Mouse (Mus musculus) right cerebral cortex, postnatal 10 days (tissue): Measurements from ENCODE around the gene Cdkl3.
"Not testable (repeated sequence)": the region's sequence is repeated elsewhere in the genome, so short reads cannot be mapped to it uniquely, and the experiment has no call there.

Experiments used
- DNase-seq, 2 experiments: peaks; one replicate each; pipeline ENCODE4 v3.0.0; 2021; ENCODE audit warnings: low spot score in 2 of 2

The Cdkl3 gene

GRCm38 (mm10) chr11:52120415-52120814 lies 116.4 kb downstream of the Cdkl3 start:
- not testable (repeated sequence) for DNase-seq

GRCm38 (mm10) chr11:52122045-52122444 lies 118.0 kb downstream of the Cdkl3 start:
- DNase-seq: no peak

DNA sequence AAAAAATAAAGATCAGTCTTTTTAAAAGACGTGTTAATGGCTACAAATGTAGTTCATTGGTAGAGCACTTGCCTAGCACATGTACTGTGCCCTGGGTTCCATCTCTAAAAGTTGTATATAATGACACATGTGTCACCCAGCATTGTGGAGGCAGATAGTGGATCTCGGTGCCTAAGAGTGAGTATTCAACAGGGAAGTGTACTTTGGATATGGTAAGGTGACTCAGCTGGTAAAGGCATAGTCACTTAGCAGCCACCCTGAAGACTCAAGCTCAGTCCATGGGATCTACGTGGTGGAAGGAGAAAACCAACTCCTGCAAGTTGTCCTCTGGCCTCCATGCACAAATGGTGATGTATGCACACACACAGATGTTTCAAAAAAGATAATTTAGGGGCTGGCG lies 120.4 kb downstream of the Cdkl3 start:
- DNase-seq: no peak

DNA sequence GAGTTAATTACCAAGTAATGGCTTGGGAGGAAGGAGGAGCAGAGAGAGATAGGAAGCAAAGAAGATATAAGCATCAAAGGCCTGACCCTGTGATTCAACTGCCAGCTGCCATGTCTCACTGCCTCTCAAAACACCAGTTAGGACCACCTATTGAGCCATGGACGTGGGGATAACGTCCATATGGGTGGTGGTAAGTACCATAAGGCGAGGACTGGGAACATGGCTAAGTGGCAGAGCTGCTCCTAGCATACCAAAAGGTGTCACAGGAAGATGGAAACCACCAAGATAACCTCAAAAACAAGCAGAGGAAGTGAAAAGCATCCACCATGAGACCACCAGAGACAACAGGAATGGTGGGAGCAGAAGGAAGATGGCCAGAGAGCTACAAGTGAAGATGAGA lies 123.1 kb downstream of the Cdkl3 start:
- no peak for DNase-seq

DNA sequence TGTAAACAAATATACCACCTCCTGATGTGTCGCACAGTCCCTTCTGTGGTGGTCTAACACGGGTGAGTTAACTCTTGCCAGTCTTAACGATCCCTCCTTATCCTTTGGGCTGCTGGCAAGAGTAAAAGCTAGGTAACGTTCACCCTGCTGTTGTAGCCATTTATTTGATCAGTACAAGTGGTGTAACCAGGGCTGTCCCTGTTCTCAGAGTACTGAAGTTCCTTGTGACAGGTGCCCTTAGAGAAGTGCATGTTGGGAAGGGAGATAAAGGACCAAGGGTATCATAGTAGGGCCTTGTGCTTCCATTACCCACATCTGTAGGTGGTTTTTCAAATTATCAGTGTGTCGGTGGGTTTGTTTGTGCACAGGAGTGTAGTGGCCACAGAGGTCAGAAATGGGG lies 123.7 kb downstream of the Cdkl3 start:
- no peak for DNase-seq

- peak in 1 of 2 experiments; percentile 48 for DNase-seq
These were observed 124.5 kb downstream of the Cdkl3 start for GRCm38 (mm10) chr11:52128316-52129061.

- peak; percentile 57 to 72 for DNase-seq
These were observed 125.2 kb downstream of the Cdkl3 start for GRCm38 (mm10) chr11:52129171-52129570.

DNA sequence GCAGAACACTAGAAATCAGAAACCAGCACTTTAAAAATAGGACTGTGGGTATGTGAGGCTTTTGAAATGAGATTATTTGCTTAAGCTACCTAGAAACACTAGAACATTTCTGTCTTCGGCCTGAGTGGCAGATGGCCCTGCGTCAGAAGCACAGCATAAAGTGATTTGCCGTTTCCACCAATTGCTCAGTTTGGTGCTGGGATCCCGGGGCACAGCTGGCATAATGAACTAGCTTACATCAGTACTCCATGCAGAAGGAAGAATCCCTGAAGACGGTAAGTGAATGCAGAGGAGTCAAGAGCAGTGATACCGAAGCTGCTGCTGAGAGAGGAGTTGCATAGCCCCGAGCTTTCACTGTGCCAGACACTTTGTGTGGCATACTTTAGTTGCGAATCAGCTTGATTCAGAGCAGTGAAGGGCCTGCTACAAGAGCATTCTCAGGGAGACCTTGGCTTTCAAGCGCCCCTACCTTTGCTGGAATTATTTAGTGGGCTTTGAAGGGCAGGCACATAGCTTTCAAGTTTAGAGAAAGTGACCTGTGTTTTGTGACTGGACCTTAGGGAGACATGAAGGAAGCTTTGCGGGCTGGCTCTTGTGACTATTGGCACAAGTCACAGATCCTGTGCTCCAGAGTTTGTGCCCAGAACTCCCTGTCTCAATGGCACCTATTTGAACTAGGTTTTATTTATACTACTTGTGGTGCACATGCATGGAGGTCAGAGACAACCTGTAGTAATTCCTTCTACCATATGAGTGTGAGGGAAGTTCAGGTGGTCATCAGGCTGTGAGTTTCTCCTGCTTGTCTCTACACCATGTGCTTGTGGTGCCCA lies 125.8 kb downstream of the Cdkl3 start:
- DNase-seq: peak; percentile 82 to 91

- DNase-seq: peak in 1 of 2 experiments; percentile 45
These were observed 126.5 kb downstream of the Cdkl3 start for GRCm38 (mm10) chr11:52130451-52131068.
